Mouse (Mus musculus): Measurements from ENCODE around the gene Rnasel. TPM values are rescaled to one million over a fixed set of nuclear protein-coding genes. Genes with fewer than 3 reads are reported as not detected.

Gene Rnasel
- 5.3 and 5.6 TPM in 2 replicates for polyA plus RNA-seq (2012; rRNA removed; ENCODE audit: low replicate concordance)

GRCm38 (mm10) chr1:153749211-153749801 is at the start of gene Rnasel:
TSS of gene Rnasel (plus strand) at chr1:153749426.

GRCm38 (mm10) chr1:153740145-153740544 is 9.1 kb upstream of the Rnasel start, which contains the start of gene Rgs16:
TSS of gene Rgs16 (plus strand) at chr1:153740349.

Other genes with a start within 250 kb of the Rnasel start
- 0.36 and 5.4 TPM in 2 replicates for gene Npl, start 199.4 kb upstream of the Rnasel start, polyA plus RNA-seq (2012; rRNA removed; ENCODE audit: low replicate concordance)
- 0.02 TPM in 2 replicates for gene Rgs8, start 96.4 kb upstream of the Rnasel start, polyA plus RNA-seq (2012; rRNA removed; ENCODE audit: low replicate concordance)
- gene Rgs16, start 9.1 kb upstream of the Rnasel start, polyA plus RNA-seq (2012; rRNA removed; ENCODE audit: low replicate concordance), result 0.41 and 0.45 TPM in 2 replicates
- not detected in 2 replicates for gene Rgsl1, start 94.7 kb downstream of the Rnasel start, polyA plus RNA-seq (2012; rRNA removed; ENCODE audit: low replicate concordance)
- gene Teddm1b, start 124.9 kb downstream of the Rnasel start, polyA plus RNA-seq (2012; rRNA removed; ENCODE audit: low replicate concordance), result not detected in 2 replicates
- not detected in 2 replicates for gene Teddm1a, start 142.3 kb downstream of the Rnasel start, polyA plus RNA-seq (2012; rRNA removed; ENCODE audit: low replicate concordance)
- 14.1 and 24.9 TPM in 2 replicates for gene Glul, start 150.5 kb downstream of the Rnasel start, polyA plus RNA-seq (2012; rRNA removed; ENCODE audit: low replicate concordance)
- gene Teddm2, start 150.8 kb downstream of the Rnasel start, polyA plus RNA-seq (2012; rRNA removed; ENCODE audit: low replicate concordance), result 0.06 TPM in 1 of 2 replicates, not detected in the other